Mouse (Mus musculus): ENCODE measurements at regions not wholly inside any gene's neighbourhood (a gene's known extent, or its start where the extent isn't known, plus 50 kb on each side); places are given as distances from the start of the nearest gene placed in this dataset.
"Not testable (repeated sequence)": the region's sequence is repeated elsewhere in the genome, so short reads cannot be mapped to it uniquely, and the experiment has no call there.

DNA sequence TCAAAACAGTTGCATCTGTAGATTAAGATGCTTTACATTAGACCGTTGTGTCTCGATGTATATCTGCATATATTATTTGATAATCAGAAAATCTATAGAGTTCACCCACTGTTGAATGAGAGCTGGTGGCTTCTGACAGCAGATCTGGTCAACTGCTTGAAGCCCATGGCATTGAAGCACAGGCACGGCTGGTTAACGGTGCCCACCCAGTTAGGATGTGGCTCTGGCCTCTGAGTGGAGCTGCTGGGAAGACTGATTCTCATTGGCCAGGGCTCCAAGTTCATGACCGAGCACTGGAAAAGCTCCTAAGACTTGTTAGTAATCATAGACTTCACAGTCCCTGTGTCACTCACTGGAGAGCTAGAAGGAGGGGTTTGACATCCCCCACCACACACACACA, 51.2 kb upstream of the Cldn34a start:
- not testable (repeated sequence) for ATAC-seq (ENCODE audit: poor library complexity, severe bottlenecking)

DNA sequence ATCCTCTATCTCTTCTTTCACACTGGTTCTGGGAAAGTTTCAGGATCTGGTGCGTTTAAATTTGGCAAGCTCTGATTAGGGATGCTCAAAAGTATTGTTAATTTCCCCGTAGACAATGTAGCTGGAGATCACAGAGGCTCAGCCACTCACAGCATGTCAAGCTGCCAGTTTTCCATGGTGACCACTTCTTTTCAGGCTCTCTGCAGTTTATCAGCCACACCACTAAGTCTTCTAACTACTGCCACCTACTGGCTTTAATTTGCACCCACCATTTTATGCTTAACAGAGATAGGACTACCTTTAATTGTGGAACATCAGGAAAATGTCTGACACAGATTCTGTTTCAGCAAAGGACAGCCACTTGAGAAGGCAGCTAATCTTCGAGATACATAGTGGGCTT, 57.7 kb upstream of the Cldn34a start:
- ATAC-seq (ENCODE audit: poor library complexity, severe bottlenecking), result 0 out of 2 replicates have a peak, but pooled peaks have one; percentile 24

DNA sequence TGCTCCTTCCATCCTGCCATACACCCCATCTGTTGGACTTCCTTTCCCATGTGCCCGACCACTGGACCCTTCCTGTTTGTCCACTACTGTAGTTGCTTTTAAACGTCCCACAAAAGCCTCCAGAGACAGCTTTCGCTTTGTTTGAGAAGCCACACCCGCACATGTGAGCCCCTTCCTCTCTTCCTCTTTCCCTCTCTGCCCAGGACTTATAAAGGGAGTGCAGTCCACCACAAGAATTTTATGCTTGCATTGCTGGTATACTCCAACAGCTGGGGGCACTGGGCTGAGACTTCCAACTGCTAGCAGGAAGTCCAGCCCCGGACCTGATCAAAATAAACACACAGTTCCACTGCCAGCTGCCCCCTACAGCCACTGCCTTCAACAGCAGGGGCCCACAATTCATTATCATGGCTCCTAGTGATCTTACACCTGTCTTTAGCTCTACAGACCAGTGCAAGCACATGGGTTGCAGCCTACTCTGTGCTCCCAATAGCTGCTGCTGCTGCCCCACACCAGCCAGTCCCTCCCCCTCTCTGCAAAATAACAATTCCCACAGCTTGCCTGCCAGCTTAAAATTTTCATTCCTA, 63.7 kb upstream of the Cldn34a start:
- not testable (repeated sequence) for ATAC-seq (ENCODE audit: poor library complexity, severe bottlenecking)

DNA sequence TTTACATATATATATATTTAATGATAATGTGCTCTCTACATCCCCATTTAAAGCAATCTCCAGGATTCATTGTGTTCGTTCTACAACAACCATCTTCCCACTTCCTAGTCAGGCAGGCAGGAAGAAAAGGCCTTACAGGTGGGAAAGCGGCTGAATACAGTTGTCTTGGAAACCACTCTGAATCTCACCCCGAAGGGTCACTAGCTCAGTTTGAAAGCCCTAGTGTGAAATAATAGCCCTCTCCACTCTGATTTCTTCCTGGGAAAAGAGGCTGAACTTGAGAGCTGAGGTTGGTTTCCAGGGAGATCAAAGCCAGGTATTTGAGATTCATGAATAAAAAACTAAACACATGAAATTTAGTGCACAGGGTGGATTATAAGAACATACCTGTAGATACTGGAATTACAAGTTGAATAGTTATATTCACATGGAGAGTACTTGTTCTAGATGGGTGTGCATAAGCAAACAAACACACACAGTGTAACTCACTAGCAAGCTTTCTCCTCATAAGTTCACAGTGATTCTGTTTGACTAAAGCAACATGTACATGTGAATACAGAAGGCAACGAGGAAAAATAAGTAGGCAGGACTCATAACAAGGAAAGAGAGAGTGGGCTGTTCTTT, 91.6 kb upstream of the Cldn34a start:
- no peak for ATAC-seq (ENCODE audit: poor library complexity, severe bottlenecking)

DNA sequence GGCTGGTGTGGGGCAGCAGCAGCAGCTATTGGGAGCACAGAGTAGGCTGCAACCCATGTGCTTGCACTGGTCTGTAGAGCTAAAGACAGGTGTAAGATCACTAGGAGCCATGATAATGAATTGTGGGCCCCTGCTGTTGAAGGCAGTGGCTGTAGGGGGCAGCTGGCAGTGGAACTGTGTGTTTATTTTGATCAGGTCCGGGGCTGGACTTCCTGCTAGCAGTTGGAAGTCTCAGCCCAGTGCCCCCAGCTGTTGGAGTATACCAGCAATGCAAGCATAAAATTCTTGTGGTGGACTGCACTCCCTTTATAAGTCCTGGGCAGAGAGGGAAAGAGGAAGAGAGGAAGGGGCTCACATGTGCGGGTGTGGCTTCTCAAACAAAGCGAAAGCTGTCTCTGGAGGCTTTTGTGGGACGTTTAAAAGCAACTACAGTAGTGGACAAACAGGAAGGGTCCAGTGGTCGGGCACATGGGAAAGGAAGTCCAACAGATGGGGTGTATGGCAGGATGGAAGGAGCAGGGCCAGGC, 56.0 kb upstream of the Gpr173 start:
- ATAC-seq (ENCODE audit: poor library complexity, severe bottlenecking), result 0 out of 2 replicates have a peak, but pooled peaks have one; percentile 24

DNA sequence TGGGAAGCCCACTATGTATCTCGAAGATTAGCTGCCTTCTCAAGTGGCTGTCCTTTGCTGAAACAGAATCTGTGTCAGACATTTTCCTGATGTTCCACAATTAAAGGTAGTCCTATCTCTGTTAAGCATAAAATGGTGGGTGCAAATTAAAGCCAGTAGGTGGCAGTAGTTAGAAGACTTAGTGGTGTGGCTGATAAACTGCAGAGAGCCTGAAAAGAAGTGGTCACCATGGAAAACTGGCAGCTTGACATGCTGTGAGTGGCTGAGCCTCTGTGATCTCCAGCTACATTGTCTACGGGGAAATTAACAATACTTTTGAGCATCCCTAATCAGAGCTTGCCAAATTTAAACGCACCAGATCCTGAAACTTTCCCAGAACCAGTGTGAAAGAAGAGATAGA, 50.0 kb upstream of the Gpr173 start:
- ATAC-seq (ENCODE audit: poor library complexity, severe bottlenecking), result not testable (repeated sequence)

Data from megakaryocyte, adult 5-6 weeks (primary cell).